Mouse (Mus musculus): ENCODE data around the gene Grm8. TPM values are rescaled to one million over a fixed set of nuclear protein-coding genes. Genes with fewer than 3 reads are reported as not detected.
"Not testable (repeated sequence)": the region's sequence is repeated elsewhere in the genome, so short reads cannot be mapped to it uniquely, and the experiment has no call there.

Grm8 gene
- total RNA-seq, 2 experiments from 2014 or later: 7.6 to 8.5 TPM

GRCm38 (mm10) chr6:27836159-27836558, 298.8 kb downstream of the Grm8 start:
- DNase-seq: no peak

GRCm38 (mm10) chr6:27819735-27820134, 315.2 kb downstream of the Grm8 start:
- not testable (repeated sequence) for DNase-seq

- no peak for DNase-seq
Observed at GRCm38 (mm10) chr6:27812789-27813188, 322.2 kb downstream of the Grm8 start.

GRCm38 (mm10) chr6:27809996-27810395, 325.0 kb downstream of the Grm8 start:
- DNase-seq: no peak

- no peak for DNase-seq
Observed at GRCm38 (mm10) chr6:27806741-27807140, 328.2 kb downstream of the Grm8 start.

GRCm38 (mm10) chr6:27800881-27801572, 334.0 kb downstream of the Grm8 start:
- DNase-seq: no peak

GRCm38 (mm10) chr6:27798735-27799134, 336.2 kb downstream of the Grm8 start:
- no peak for DNase-seq

- no peak for DNase-seq
Observed at GRCm38 (mm10) chr6:27789566-27789965, 345.4 kb downstream of the Grm8 start.

GRCm38 (mm10) chr6:27789151-27789550, 345.8 kb downstream of the Grm8 start:
- DNase-seq: no peak

GRCm38 (mm10) chr6:27782251-27782650, 352.7 kb downstream of the Grm8 start:
- DNase-seq: no peak

GRCm38 (mm10) chr6:27781371-27781770, 353.6 kb downstream of the Grm8 start:
- no peak for DNase-seq

GRCm38 (mm10) chr6:27775646-27776271, 359.2 kb downstream of the Grm8 start:
- no peak for DNase-seq

GRCm38 (mm10) chr6:27762061-27762460, 372.9 kb downstream of the Grm8 start:
- peak; percentile 4 to 15 for DNase-seq

GRCm38 (mm10) chr6:27753290-27753829, 381.6 kb downstream of the Grm8 start:
- DNase-seq: no peak

- DNase-seq: no peak
Observed at GRCm38 (mm10) chr6:27746493-27746892, 388.5 kb downstream of the Grm8 start.

- DNase-seq: no peak
Observed at GRCm38 (mm10) chr6:27745693-27746451, 389.1 kb downstream of the Grm8 start.

GRCm38 (mm10) chr6:27689382-27689781, 445.6 kb downstream of the Grm8 start:
- DNase-seq: peak; percentile 13 to 22

- DNase-seq: no peak
Observed at GRCm38 (mm10) chr6:27661747-27662435, 473.1 kb downstream of the Grm8 start.

- DNase-seq: peak; percentile 15 to 40
Observed at GRCm38 (mm10) chr6:27657520-27657919, 477.5 kb downstream of the Grm8 start.

GRCm38 (mm10) chr6:27646503-27646902, 488.5 kb downstream of the Grm8 start:
- DNase-seq: no peak

GRCm38 (mm10) chr6:27645054-27645453, 489.9 kb downstream of the Grm8 start:
- no peak for DNase-seq

- no peak for DNase-seq
Observed at GRCm38 (mm10) chr6:27635898-27636297, 499.1 kb downstream of the Grm8 start.

- no peak for DNase-seq
Observed at GRCm38 (mm10) chr6:27617472-27617871, 517.5 kb downstream of the Grm8 start.

Data from layer of hippocampus, postnatal 36 days (tissue).